ENCODE assay signal across 16 mouse cellular contexts in genomic region chr15:84096051-84096450, GRCm38 (mm10). TPM values are rescaled to one million over a fixed set of nuclear protein-coding genes. Genes with fewer than 3 reads are reported as not detected.
A peak's percentile ranks its signal among the peaks of the same experiment; 100 is the strongest.
DNase-seq lines count a peak whose midpoint lies in the region; ATAC-seq lines count a peak whose summit lies in the region.
"Had no signal": no experiment of that assay in that cellular context is flagged by ENCODE, and none has a peak within 500 bp of the region (broad histone marks: within the 10 kb centered on the region; RNA-seq: fewer than 3 reads in every experiment).

No protein-coding gene starts in this region.

- H3K36me3 ChIP-seq in heart, embryonic 12.5 days, result no peaks in the 10 kb centered on the region
- H3K36me3 ChIP-seq: hindbrain, embryonic 12.5 days; liver, embryonic 12.5 days had no signal

- no peak overlapping the region for H3K27ac ChIP-seq in heart, embryonic 12.5 days (ENCODE audit: poor library complexity, severe bottlenecking)
- H3K27ac ChIP-seq: hindbrain, embryonic 12.5 days; liver, embryonic 12.5 days had no signal

- H3K9ac ChIP-seq in heart, embryonic 12.5 days, result no peak overlapping the region
- H3K9ac ChIP-seq: hindbrain, embryonic 12.5 days; liver, embryonic 12.5 days had no signal

- 73% methylated on average over 8 of the region's 8 CpGs for whole genome bisulfite sequencing in heart, embryonic 12.5 days

- no peak overlapping the region for H3K4me3 ChIP-seq in heart, embryonic 12.5 days
- H3K4me3 ChIP-seq: hindbrain, embryonic 12.5 days; liver, embryonic 12.5 days had no signal

- 0 out of 2 replicates have a peak, but pooled peaks cover 2% of the 10 kb centered on the region for H3K27me3 ChIP-seq in heart, embryonic 12.5 days (replicated peaks)
- H3K27me3 ChIP-seq: hindbrain, embryonic 12.5 days; liver, embryonic 12.5 days had no signal

- no peak for ATAC-seq in heart, embryonic 12.5 days (ENCODE audit: insufficient number of reproducible peaks, low FRiP score)
- ATAC-seq in inflammation-experienced regulatory T-cells, adult 6 months, result no peak
- ATAC-seq: liver, embryonic 12.5 days; lung, postnatal 0 days had no signal

- H3K9me3 ChIP-seq in heart, embryonic 12.5 days (replicated peaks), result no peaks in the 10 kb centered on the region
- H3K9me3 ChIP-seq: hindbrain, embryonic 12.5 days; liver, embryonic 12.5 days had no signal

- H3K4me2 ChIP-seq in heart, embryonic 12.5 days, result no peak overlapping the region
- H3K4me2 ChIP-seq: hindbrain, embryonic 12.5 days; liver, embryonic 12.5 days had no signal

- H3K4me1 ChIP-seq in heart, embryonic 12.5 days (replicated peaks), result no peaks in the 10 kb centered on the region
- H3K4me1 ChIP-seq: hindbrain, embryonic 12.5 days; liver, embryonic 12.5 days had no signal

- peak; percentile 26 to 38 for DNase-seq in heart, adult 18-20 months
- DNase-seq in brain, adult 2 months (ENCODE audit: low read depth, low spot score), result peak; percentile 81
- peak; percentile 83 for DNase-seq in cerebellum, adult 11-12 months
- DNase-seq in cerebellum, postnatal 4 days (ENCODE audit: low spot score in 2 of 2), result peak; percentile 50 to 85
- no peak for DNase-seq in kidney, postnatal 14 days
- no peak for DNase-seq in right cerebral cortex, adult 2 months (ENCODE audit: low spot score in 2 of 2)
- DNase-seq: kidney, adult 9 months; right cerebral cortex, postnatal 14 days had no signal

RNA-seq across cellular contexts. Expression of gene Sult4a1, which starts 9.5 kb away (rescaled TPM):
- total RNA-seq in heart, adult 18-20 months (2021), result under 1 TPM in 1 of 2 experiments, not detected in 1; 0.10 TPM
- 0.60 and 0.80 TPM in 2 replicates for polyA plus RNA-seq in heart, embryonic 12.5 days (2016; fragmentation: Nextera tagmentation; extraction: Ambion mirVana)
- polyA plus RNA-seq in inflammation-experienced regulatory T-cells, adult 6 months (2017; shearing (Covaris generic)), result under 1 TPM in 1 of 3 experiments, not detected in 2; 0.29 TPM

RNA-seq across cellular contexts. Expression of gene Pnpla5, which starts 26.9 kb away (rescaled TPM):
- total RNA-seq in heart, adult 18-20 months (2021), result not detected
- not detected in 2 replicates for polyA plus RNA-seq in heart, embryonic 12.5 days (2016; fragmentation: Nextera tagmentation; extraction: Ambion mirVana)
- polyA plus RNA-seq in inflammation-experienced regulatory T-cells, adult 6 months (2017; shearing (Covaris generic)), result not detected
- total RNA-seq: layer of hippocampus, adult 18-20 months; left cerebral cortex, postnatal 25 days had no signal
- polyA plus RNA-seq: heart, embryonic 14.5 days; hindbrain, embryonic 12.5 days; lung, postnatal 0 days had no signal

RNA-seq across cellular contexts. Expression of gene Efcab6, which starts 30.9 kb away (rescaled TPM):
- total RNA-seq in heart, adult 18-20 months (2021), result under 1 TPM in 1 of 2 experiments, not detected in 1; 0.08 TPM
- 0.15 TPM in 1 of 2 replicates, not detected in the other for polyA plus RNA-seq in heart, embryonic 12.5 days (2016; fragmentation: Nextera tagmentation; extraction: Ambion mirVana)
- polyA plus RNA-seq in inflammation-experienced regulatory T-cells, adult 6 months (2017; shearing (Covaris generic)), result not detected
- polyA plus RNA-seq: liver, embryonic 12.5 days had no signal

Comparison
In these comparisons a context has a peak if more than half of its experiments do, and no peak if none do; other contexts are left out.
1. DNase-seq: peak in heart, adult 18-20 months (2 of 2), brain, adult 2 months (single experiment), cerebellum, adult 11-12 months (single experiment) and cerebellum, postnatal 4 days (2 of 2); none in kidney, postnatal 14 days (single experiment) and right cerebral cortex, adult 2 months (0 of 2).